Mouse (Mus musculus): ENCODE data around the gene Myl12a.

GRCm38 (mm10) chr17:71010646-71011242, 8.1 kb upstream of the Myl12a start:
- TF ChIP-seq MYOG (IDR thresholded peaks at IDR 0.05; ENCODE audit: control insufficient read depth, extremely low read depth, insufficient read length) (no peak), CTCF (IDR thresholded peaks at IDR 0.05; ENCODE audit: control insufficient read depth, insufficient read depth, insufficient read length) (no peak), USF1 (IDR thresholded peaks at IDR 0.05; ENCODE audit: low read depth) (no peak), MAX (IDR thresholded peaks at IDR 0.05) (no peak)
